Mouse (Mus musculus): ENCODE results near the gene Arhgap18.
A peak's percentile ranks its signal among the peaks of the same experiment; 100 is the strongest.

The Arhgap18 gene

DNA sequence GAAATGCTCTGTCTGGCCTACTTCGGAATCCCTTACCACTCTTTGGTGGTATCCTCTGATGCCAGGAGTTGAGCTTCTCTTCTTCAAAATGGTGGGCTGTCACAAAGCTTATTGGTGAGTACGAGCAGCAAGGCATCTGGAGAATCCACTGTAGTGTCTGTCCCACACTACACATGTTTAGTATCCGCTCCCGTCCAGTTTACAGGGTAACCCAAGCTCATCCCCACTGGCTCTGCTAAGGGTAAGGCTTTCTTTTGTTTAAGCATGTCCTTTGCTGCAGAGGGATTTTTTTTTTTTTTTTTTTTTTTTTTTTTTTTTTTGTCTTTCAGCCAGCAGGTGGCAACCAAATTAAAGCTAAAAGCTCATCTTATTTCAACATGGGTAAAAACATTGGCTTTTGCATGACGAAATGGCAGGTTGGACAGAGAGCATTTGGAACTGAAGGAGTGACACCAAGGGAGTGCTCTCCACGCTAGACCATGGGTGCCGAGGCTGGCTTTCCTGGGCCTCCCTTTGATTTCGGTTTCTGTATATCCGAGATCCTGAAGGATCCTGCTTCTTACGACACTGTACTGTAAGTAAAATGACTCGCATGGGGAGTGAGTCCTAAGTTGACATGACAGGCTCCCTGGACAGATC, at the start of gene Arhgap18:
Gene Arhgap18 (plus strand): TSS at position 493 of the 639 bp plus-strand sequence.
- DNase-seq (ENCODE audit: low spot score in 2 of 2): no peak

DNA sequence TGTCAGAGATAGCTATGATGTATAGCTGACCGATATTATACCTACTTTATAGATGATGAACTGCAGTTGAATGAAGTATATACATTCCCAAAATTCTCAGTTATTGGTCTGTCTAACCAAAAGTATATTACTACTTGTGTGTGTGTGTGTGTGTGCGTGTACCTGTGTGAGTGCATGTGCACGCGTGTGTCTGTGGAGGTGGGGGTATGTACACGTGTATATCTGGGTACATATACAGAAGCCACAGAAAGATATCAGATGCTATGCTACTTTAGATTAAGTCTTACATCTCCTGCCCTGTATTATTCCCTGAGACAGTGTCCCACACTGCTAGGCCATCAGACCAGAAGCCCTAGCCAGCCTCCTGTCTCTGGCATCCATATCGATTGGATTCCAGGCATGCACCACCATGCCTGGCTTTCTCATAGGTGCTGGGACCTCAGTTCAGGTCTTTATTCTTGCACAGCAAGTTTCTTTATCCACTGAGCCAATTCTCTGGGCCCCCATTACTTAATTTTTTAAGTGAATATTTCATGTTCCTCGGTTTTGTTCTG, 42.7 kb upstream of the Arhgap18 start:
- no peak for DNase-seq (ENCODE audit: low spot score in 2 of 2)

DNA sequence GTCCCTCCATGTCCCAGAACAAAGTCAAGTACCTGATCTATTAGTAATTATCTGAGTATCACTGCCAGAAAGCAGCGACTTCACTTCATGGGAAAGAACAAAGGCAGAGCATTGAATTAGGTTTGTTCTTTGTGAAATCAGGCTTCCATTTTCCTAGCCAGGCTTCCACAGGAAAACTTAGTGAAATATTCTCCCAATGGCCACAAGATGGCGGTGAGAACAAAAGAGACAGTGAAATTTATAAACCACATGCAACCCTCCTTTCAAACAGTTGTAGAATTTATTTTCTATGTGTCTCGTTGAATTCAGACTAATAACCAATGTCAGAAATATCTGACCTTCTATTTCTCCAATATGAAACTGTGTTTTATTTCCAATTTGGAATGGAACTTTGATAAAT, 42.2 kb upstream of the Arhgap18 start:
- DNase-seq (ENCODE audit: low spot score in 2 of 2): peak in 1 of 2 experiments; percentile 17

DNA sequence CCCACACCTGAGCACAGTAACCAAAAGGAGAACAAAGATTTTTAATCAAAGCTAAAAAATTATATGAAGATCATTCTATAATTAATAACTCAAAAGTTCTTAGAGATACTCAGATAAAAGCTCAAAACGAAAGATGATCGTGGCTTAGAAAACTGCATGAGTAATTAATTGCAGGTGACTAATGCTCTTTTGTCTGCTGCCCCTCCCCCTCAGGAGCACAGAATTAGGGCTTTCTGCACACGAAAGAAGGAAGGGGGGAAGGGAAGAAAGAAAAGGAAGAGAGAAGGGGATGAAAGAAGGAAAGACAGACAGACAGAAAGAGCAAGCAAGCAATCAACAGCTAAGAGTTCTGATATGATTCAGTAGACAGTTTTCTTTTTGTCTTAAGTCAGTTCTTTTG, 39.2 kb upstream of the Arhgap18 start:
- no peak for DNase-seq (ENCODE audit: low spot score in 2 of 2)

DNA sequence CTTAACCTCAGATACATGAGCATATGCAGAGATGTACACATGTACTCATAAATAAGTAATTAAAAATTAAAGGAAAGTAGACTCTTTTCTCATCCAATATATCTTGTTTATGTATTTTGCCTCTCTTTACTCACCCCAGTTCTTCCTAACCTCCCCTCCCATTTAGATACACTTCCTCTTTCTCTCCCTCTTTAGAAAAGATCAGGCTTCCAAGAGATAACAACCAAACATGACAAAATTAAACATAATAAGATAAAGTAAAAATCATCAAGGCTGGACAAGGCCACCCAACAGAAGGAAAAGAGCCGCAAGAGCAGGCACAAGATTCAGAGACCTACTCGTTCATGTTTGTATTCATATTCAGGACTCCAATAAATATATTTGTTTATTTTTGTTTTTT, 28.5 kb upstream of the Arhgap18 start:
- DNase-seq (ENCODE audit: low spot score in 2 of 2): no peak

DNA sequence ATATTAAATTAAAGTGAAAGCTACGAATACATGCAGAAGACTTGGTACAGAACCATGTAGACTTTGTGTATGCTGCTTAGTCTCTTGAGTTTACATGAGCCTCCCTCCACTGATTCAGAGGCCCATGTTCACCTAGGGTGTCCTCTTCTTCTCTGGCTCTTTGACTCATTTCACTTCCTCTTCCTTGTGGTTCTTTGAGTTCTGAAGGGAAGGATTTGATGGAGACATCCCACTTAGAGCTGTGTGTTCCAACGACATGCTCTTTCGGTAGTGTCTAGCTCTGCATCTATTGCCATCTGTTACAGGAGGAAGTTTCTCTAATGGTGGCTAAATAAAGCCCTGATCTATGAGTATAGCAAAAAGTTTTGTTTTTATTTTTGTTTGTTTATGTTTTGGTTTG, 28.0 kb upstream of the Arhgap18 start:
- DNase-seq (ENCODE audit: low spot score in 2 of 2): no peak

DNA sequence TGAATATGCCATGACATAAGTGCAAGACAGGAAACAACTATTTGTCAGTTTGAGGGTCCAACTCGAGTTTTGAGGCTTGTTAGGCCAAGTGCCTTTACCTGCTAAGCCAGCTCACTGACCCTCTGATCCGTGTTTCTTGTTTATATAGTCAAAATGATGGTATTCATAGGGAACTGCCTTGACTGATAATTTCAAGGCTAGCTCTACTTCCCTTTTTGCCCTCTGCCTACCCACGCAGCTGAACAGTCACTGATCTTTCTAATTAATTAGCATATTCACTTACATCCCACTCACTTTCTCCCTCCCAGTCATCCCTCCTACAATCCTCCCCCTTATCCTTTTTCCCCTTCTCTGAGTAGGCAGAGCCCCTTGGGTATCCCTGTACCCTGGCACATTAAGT, 2.4 kb upstream of the Arhgap18 start:
- DNase-seq (ENCODE audit: low spot score in 2 of 2): no peak

DNA sequence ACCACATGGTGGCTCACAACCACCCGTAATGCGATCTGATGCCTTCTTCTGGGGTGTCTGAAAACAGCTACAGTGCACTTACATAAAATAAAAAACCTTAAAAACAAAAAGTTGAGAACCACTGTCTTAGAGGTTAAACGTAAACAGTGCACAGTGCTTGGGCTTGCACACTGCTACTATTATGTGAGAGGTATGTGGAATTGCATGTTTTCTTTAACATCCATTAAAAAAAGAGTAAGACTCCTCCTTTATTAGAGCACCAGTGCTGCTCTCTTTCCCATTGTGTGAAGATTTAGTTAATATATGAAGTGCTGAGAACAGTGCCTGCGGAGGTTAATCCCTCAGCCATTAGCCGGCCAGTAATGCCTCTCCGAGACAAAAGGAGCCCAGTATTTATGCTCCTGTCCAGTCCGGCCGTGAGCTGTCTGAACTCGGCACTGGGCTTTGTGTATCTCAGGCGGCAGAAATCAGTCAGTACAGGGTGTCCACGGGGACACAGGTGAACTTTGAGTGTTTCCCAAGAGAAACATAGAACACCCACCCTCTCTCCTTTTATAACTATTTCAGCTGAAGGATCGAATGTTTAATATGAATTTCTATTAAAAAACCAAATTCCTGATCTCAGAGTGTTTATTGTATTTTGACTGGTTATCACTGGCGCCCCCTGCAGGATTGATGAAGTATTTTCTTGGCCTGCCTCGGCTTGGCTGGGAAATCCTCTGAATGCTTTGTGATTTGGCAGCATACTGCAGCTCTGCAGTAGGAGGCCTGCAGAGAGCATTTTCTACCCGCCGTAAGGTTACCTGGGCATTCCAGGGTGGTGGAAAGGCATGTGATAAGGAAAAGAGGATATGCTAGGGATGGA, 925 bp upstream of the Arhgap18 start:
- DNase-seq (ENCODE audit: low spot score in 2 of 2): peak; percentile 50 to 51

DNA sequence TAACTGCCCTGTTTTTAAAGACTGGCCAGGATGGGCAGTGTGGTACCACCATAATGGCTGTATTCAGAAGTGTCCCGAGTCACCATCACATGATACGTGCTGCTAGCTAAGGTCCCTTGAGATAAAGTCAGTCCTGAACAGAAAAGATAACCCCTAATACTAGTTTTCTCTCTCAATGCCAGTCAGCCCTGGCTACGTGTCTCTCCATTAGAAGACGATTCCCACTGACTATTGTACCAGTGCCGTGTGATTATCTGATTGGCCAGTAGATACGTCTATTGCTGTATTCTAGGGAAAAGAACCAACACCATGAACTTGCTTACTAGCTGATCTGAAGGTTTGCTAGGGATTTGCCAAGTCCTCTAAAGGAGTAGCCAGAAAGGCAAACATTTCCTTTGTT, 785 bp downstream of the Arhgap18 start:
- no peak for DNase-seq (ENCODE audit: low spot score in 2 of 2)

DNA sequence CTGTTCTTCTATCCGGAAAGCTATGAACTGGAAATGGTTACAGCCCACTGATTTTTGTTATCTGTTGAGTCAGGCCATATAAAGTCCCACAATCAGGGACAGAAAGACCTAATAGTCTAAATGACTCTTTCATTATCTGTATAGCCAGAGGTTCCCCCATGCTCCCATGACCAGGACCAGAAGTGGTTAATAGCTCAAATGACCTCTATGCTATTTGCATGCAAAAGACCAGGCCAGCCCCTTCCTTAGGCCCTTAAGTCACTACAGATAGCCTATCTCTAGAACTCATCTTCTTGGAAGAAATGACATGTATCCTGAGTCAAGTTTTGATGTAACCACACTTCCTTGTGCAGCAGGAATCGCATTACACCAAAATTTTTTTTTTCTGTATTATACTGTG, 4.0 kb downstream of the Arhgap18 start:
- DNase-seq (ENCODE audit: low spot score in 2 of 2): no peak

DNA sequence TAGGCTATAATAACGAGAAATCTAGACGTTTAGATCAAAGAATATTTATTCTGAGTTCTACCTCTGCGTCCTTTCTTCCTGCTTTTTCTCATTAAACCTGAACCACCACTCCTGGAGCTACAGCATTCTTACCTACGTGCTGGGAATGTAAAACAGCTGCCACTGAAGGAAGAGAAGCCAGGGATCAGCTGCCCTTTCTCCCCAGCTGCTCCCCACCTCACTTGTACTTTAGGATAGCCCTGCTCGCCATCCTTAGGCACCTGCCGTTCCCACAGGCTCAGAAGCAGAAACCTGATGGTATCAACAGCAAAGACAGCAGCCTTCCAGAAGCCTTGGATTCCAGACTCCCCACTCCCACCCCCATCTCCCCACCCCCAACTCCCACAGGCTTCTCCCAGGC, 6.2 kb downstream of the Arhgap18 start:
- DNase-seq (ENCODE audit: low spot score in 2 of 2): no peak

DNA sequence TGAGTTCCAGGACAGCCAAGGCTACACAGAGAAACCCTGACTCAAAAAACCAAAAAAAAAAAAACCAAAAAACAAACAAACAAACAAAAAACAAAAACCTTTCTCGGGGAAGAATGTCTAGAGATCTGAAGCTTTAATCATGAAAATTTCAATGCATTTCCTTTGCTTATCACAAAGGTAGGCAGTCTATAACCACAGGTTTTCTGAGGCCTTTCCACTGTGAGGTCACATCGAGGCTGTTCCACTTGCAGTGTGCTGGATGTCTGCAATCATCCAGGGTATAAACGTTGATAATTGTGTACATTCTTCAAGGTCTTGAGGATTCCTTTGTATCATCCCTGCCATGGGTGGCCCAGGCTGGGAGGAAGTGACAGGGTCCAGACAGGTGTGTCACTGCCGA, 7.9 kb downstream of the Arhgap18 start:
- no peak for DNase-seq (ENCODE audit: low spot score in 2 of 2)

DNA sequence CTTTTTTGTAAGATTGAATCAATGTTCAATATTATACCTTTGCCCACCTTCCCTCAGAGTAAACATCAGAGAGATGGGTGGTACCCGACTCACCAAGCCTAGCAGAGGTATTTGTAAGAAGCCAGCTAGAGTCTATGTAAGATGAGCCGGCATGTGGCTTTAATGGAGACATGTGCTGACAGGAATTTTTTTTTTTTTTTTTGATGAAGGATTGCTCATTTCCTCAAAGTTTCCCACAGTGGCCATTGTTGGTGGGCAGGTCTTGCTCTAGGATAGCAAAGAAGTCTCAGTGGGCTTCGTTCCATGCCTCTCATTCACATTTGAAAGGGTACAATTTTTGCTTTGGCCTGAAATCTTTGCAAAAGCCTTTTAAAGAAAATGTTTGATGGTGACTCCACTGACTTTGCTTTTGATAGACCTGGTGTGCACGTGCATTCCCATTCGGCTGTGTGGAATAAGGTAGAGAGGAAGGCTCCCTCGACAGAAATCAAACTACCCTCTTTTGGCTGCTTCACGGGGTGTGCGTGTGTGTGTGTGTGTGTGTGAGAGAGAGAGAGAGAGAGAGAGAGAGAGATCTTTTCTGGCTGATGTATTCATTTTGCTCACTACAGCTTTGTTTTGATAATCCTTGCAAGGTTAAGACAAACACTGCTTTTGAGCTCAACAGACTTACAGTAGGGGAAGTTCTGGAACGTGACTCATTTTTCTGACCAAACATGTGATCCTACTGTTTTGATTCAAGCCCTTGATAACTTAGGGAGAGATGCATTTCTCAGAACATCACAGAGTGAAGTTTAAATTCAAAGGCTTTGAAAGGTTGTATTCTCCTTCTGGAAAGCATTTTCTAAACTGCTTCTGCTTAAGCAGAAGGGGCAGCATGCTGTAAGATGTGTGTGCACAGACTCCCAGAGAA, 9.0 kb downstream of the Arhgap18 start:
- DNase-seq (ENCODE audit: low spot score in 2 of 2): no peak

DNA sequence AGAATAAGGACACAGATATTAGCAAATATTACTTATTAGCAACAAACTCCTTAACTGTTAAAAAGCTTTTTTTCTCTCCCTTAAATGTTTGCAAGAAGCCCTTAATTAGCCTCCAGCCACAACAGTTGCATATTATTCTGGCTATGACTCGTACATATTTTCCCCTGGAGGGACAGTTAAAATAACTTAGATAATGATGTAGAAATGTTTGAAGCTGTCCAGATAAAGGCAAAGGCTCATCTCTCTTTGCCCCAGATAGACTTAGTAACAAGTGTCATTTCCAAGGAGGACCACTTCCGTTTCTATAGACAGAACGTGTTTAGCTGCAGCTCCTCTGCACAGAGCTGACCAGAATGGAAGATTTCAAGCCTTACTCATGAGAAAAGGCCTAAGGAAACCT, 14.0 kb downstream of the Arhgap18 start:
- DNase-seq (ENCODE audit: low spot score in 2 of 2): no peak

DNA sequence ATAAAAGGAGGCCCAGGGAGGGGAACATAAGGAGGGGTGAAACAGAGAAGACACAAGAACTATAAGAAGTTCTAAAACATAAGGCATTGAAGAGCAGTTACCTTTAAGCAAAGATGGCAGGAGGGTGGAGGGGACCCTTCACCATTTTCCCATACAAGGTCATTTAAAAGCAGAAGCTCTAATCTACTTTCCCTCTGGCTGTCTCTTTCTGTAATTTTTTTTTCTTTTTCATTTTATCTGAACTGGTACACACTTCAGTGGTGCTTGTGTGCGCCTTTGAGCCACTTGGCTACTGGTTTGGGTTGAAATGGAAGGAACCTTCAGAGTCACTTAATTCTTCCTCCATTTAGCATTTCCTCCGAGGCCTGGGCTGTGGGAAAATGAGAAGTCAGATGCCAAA, 15.7 kb downstream of the Arhgap18 start:
- no peak for DNase-seq (ENCODE audit: low spot score in 2 of 2)

DNA sequence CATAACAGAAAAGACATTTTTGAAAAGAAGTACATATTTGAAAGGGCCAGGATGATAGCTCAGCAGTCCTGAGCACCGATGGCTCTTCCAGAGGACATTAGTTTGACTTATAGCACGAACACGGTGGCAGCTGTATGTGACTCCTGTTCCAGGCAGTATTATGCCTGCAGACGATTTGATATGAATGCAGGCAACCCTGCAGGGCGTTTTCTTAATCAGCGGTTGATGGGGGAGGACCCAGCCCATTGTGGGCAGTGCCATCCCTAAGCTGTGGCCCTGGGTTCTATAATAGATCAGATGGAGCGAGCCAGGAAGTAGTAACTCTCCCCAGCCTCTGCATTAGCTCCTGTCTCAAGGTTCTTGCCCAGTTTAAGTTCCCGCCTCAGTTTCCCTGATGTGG, 16.8 kb downstream of the Arhgap18 start:
- no peak for DNase-seq (ENCODE audit: low spot score in 2 of 2)

DNA sequence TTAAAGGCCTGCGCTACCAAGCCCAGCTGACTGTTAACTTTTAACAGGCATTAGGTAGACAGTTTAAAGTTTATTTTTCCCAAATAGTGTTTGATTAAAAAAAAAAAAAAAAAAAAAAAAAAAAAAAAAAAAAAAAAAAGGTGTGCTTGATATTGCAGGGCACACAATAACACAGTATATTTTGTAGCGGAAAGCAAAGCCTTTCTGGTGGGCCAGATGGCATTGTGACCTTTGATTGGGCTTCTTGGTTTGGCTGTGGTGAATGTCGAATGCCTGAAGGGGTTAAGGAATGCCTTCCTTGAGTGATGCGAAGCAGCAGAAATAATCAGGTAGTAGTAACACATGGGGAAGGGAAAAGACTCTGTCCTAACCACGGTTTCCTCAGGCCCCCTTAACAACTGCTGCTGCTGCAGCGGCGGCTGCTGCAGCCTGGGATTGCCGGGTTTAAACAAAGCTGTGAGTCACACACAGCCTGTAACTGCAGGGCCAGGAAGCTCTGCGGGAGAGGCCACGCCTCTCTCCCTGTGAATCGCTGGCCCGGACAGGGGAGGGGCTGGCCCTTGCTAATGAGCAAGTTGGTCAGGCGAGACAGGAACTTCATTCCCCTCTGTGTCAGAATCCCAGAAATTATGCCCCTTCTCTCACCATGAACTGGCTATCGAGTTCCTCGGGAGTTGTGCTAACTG, 18.9 kb downstream of the Arhgap18 start:
- DNase-seq (ENCODE audit: low spot score in 2 of 2): peak; percentile 45 to 48

DNA sequence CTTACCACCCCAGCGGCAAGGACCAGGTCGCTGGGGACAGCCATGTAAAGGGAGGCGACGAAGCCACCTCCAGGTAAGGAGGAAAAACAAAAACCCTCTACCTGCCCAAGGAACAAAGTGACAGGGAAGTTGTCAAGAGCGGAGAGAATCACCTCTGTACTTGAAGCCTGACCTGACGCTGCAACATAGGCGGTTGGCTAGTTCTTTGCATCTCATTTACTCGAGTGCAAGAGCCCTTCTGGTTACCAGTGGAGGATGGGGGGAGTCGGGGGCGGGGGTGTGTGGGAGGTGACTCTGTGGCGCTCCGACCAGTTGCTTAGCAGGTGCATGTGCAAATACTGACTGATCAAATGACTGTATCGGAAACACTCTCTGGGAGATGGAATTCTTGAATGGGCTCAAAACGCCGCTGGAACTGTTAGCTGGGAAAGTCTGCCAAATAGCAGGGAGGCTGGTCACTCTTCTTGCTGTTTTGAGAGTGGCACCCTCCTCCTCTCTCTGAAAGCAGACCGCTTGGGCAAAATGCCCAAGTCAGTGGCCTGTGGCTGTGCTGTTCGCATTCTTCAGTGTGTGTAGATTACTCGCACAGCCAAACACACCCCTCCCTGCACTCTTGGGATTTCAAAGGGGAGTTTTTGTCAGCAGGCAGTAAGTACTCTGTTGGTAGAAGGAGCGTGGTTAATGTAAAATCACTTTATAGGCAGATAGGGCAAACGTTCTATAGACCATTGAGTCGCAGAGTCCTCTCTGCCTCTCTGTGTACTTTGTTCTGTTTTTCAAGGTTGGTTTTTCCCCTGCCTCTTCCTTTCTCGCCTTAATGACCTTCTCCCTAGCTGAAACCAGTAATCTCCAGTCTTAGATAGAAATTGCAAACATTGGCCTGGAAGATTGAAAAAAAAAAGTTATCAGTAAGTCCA, 19.7 kb downstream of the Arhgap18 start:
- peak; percentile 27 to 34 for DNase-seq (ENCODE audit: low spot score in 2 of 2)

DNA sequence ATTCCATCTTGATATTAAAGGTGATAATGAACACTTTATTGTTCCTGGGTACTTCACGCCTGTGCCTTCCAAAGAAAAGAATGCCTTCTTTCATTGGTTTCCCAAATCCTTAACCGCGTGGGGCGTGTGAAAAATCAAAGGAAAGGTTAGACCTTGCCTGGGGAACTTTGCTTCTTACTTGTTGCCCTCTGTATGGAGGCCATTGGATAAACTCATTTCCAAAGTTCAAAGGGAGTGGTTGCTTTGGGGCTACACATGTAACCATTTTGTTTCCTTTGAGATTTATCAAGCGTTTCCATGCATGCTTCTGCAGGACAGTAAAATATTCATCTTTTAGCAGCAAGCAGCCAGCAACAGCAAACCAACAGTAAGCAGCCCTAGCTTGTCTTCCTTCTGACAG, 20.3 kb downstream of the Arhgap18 start:
- DNase-seq (ENCODE audit: low spot score in 2 of 2): no peak

DNA sequence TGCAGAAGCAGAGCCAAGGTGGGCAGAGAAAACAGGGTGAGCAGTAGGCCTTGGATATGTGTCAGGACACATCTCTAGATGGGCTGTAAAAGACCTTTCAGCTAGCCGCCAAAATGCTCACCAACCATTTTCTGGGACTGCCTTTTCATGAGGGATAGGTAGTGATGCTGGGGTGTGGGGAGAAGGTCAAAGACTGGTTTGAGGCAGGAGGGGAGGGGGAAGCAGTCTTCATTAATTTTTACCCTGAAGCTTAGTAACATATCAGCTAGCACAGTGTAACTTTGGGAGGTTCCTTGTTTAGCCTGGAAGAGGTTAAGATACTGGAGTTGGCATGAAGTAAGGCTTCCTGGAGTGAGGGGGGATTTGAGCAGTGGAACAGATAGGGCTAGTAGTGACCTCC, 21.0 kb downstream of the Arhgap18 start:
- DNase-seq (ENCODE audit: low spot score in 2 of 2): no peak

Measured in frontal cortex, postnatal 14 days (tissue).